Mouse (Mus musculus) heart, adult 9 months (tissue): Measurements from ENCODE around the gene Gm27021.
"Not testable (repeated sequence)": the region's sequence is repeated elsewhere in the genome, so short reads cannot be mapped to it uniquely, and the experiment has no call there.

ENCODE experiments used
- DNase-seq, 2 experiments: peaks; one replicate each; pipeline ENCODE4 v3.0.0; 2022; ENCODE audit warnings: low spot score in 2 of 2

Gm27021 gene

GRCm38 (mm10) chr8:120686051-120686450 lies 18.2 kb upstream of the Gm27021 start:
- DNase-seq = peak; percentile 71 to 82

- no peak for DNase-seq
Measured at GRCm38 (mm10) chr8:120685591-120685990, 17.7 kb upstream of the Gm27021 start.

DNA sequence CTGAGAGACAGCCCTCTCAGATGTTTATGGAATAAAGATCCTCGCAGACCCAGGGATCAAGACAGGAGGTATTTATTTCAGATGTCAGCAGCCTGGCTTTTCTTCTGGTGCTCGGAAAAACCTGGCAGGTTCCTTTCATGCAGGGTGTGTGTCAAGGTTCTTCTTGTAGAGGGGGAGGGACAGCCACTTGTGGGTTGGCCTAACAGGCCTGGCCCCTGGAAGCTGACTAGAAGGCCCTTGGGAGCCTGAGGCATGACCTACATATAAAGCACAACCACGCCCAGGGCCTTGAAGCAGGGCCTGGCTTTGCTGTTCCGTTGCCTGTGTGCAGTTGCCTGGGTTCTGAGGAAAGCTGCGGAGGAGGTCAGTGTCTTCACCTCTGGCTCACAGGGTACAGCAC lies 17.2 kb upstream of the Gm27021 start:
- peak; percentile 70 to 71 for DNase-seq

- no peak for DNase-seq
Measured at GRCm38 (mm10) chr8:120684082-120684481, 16.2 kb upstream of the Gm27021 start.

- peak; percentile 56 to 74 for DNase-seq
Measured at GRCm38 (mm10) chr8:120683602-120684001, 15.7 kb upstream of the Gm27021 start.

- DNase-seq = no peak
Measured at GRCm38 (mm10) chr8:120681113-120681512, 13.2 kb upstream of the Gm27021 start.

GRCm38 (mm10) chr8:120680405-120680804 lies 12.5 kb upstream of the Gm27021 start:
- DNase-seq = not testable (repeated sequence)

DNA sequence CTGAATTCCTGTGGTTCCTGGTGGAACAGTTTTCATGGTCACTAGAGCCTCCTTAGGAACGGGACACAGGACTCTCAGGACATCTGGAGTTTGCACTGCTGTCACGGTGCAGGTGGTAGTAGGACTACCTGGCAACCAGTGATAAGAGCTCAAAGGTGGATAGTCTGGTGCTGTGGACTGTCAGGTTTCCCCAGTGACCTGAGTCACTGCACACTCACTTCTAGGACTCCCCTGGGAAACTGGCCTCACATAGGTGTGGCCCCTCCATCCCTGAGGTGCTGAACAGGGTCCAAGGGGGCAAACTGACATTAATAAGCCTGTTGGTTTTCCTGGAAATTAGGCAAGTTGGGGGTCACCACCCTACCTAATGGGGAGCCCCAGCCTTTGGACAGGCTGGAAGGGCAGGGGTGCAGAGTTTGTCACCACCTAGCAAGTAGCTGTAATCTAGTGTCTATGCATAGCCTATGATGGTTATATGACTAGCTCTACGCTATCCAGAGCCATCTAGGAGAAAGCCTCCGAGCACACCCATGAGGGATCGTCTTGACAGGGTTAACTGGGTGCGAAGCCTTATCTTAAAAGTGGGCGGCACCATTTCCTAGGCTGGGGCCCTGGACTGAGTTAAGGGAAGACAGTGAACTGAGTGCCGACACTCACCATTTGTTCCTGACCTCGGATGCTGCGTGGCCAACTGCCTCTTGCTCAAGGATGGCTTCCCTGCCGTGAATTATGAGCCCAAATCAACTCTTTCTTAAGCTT lies 11.9 kb upstream of the Gm27021 start:
- no peak for DNase-seq

DNA sequence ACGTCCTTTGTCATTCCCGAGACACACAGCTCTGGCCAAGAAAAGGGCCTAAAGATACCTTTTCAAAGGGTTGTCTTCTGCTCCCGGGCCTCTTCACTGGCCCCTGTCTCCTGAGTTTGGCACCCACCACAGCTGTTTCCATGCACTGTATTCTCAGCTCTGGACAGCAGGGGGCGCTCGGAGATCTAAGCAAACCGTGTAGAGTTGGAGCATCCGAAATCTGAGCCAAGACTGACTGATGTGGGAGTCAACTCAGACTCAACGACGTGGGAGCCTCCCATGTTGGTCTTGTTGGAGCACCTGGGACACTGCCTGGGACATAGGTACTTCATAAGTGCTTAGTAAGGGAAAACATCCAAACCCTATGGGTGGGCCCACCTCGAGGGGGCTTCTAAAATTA lies 10.6 kb upstream of the Gm27021 start:
- DNase-seq = peak; percentile 76 to 84

- no peak for DNase-seq
Measured at GRCm38 (mm10) chr8:120675718-120676117, 7.8 kb upstream of the Gm27021 start.

GRCm38 (mm10) chr8:120673298-120673697 lies 5.4 kb upstream of the Gm27021 start:
- no peak for DNase-seq

- DNase-seq = no peak
Measured at GRCm38 (mm10) chr8:120672626-120673229, 4.8 kb upstream of the Gm27021 start.

DNA sequence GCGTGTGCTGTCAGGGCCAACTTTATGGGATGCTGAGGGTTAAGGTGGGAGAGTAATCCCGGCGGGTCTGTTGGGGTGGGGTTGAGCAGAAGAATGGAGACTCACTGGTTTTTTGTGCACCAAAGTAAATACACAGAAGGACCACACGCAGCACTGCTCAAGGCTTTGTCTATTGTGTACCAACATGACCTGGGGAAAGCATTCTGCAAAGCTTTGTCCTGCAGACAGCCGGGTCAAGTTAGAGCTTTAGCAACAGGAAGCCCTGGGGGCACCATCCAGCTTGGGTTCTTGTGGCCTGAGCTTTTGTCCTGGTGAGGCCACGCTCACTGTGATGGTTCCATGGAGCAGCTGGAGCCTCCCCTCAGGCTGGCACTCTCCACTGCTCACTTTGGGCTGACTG lies 3.9 kb upstream of the Gm27021 start:
- no peak for DNase-seq

DNA sequence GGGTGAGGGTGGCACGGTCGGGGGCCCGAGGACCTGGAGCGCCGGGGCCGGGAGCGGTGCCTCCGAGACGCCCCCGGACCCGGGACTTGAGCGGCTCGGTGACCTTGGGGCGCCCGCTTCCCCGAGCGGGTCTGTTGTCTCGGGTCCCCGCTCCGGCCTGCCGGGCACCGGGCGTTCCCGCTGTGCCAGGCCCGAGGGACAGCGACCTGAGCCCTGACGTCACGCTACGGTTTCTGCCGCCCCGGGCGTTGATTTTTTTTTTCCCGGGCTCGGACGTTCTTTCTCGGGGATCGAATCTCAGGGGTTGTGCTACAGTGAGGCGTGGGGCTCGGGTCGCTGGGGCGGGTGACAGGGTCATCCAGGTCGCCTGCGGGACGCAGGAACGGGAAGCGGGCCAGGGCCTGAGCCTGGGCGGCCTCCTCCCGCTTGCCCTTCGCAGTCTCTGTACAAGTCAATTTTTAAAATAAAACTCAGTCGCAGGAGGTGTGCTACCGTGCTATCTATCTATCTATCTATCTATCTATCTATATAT lies 561 bp upstream of the Gm27021 start, which contains the start of gene Emc8:
Gene Emc8, minus strand, starts transcription at position 200 of the 532 bp plus-strand sequence.
- DNase-seq = no peak

DNA sequence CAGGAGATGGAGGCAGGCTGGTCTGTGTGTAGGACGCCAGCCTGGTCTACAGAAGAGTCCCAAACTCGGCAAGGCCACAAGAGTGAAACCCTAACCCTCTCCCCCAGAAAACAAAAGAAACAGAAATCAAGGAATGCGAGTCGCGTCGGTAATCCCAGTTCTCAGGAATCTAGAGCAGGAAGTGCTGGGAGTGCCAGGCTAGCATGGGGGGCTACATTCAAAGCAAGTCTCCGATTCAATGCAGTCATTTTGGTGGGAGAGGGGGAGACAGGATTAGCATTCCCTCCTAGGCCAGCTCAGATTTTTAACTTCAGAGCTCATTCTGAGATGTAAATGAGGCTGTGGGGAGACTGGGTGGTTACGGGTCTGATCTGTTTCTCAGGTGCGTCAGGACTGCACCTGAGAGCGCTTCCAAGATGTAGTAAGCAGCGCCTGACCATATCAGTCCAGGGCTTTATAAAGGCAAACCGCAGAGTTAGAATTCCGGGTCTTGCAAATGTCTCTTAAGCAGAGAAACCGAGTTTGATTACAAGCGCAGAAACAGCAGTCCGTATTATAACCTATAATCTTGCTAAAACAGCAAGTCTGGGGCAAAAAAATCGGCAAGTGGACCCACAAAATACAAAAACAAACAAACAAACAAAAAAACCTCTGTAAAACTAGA lies 940 bp downstream of the Gm27021 start:
- DNase-seq = no peak

GRCm38 (mm10) chr8:120665726-120666455 lies 2.0 kb downstream of the Gm27021 start:
- no peak for DNase-seq

DNA sequence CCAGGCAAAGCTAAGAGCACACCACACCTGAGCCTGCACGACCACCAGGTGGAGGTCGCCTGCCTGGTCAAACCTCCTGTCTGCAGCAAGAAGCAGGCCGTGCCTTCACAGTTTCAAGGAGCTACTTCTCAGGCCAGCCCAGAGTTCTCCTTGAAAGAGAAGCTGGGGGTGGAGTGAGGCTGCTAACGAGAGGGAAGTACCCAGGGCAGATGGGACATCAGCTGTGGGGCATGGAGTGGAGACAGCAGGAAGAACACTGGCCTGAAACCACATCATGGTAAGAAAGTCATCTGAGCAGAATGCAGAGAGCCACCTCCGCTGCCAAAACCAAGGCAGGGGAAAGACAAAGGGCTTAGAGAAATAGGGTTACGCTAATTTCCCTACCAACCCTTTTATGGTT lies 3.3 kb downstream of the Gm27021 start:
- DNase-seq = no peak

DNA sequence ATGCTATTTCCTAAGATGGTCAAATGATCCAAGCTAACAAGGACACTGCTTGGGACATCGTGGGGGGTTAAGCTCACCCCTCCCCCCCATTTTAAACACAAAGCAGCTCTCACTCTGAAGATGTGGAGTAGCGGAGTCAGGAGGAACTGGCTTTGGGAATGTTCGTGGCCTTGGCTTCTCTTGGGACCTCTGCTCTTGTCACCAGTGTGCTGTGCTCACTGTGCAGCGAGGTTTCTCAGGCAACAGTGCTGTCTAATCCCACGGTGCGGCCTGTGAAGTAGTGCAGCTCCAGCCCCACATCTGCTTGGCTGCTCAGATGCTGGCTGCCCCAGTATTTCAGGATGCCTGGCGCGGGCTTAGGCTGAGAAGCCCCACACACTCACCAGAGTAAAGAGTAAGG lies 10.5 kb downstream of the Gm27021 start:
- DNase-seq = no peak

DNA sequence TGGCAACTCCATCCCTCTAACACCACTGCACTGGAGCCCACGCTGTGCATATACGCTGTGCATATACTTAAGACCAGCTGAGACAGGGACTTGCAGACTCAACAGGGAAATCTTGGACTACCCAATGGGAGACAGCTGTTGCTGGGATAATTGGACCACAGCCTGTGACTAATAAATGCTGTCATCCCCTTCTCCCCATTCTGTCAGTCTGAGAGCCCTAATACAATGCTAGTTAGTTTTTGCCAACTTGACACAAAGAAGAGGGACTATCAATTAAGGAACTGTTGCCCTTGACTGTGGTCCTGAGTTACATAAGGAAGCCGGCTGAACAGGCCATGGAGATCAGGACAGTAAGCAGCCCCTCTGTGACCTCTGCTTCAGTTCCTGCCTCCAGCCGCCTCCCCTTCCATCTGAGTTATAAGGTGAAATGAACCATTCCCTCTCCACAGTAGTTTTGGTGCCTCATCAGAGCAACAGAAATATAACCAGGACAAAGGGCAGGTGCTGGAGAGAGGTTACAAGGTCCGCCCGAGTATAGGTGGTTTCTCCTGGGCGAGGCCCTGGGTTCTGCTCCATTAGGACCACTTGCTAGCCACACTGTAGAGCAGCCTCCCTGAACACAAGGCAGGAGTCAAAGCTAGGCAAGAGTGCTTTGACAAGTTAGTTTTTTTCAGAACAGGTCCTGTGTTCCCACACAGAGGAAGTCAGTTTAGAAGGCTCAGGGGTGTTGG lies 11.4 kb downstream of the Gm27021 start:
- DNase-seq = no peak

GRCm38 (mm10) chr8:120647532-120647931 lies 20.3 kb downstream of the Gm27021 start, which contains the start of gene 1190005I06Rik:
Gene 1190005I06Rik (minus strand): TSS chr8:120647632.
- DNase-seq = no peak

- DNase-seq = peak; percentile 64 to 77
Measured at GRCm38 (mm10) chr8:120644663-120645062, 23.2 kb downstream of the Gm27021 start.
